Mouse (Mus musculus) adrenal gland, postnatal 0 days (tissue): Measurements from ENCODE around the gene Wrap73. TPM values are rescaled to one million over a fixed set of nuclear protein-coding genes. Genes with fewer than 3 reads are reported as not detected.

Source experiments
- polyA plus RNA-seq: library from polyadenylated mRNA; unstranded; fragments of >200 nt; fragmentation: Nextera tagmentation; extraction: Ambion mirVana; gene quantifications from 2 replicates; pipeline ENCODE4 v1.2.1, GENCODE M21; 2015

Gene Wrap73
- polyA plus RNA-seq = 23.4 and 27.0 TPM in 2 replicates

DNA sequence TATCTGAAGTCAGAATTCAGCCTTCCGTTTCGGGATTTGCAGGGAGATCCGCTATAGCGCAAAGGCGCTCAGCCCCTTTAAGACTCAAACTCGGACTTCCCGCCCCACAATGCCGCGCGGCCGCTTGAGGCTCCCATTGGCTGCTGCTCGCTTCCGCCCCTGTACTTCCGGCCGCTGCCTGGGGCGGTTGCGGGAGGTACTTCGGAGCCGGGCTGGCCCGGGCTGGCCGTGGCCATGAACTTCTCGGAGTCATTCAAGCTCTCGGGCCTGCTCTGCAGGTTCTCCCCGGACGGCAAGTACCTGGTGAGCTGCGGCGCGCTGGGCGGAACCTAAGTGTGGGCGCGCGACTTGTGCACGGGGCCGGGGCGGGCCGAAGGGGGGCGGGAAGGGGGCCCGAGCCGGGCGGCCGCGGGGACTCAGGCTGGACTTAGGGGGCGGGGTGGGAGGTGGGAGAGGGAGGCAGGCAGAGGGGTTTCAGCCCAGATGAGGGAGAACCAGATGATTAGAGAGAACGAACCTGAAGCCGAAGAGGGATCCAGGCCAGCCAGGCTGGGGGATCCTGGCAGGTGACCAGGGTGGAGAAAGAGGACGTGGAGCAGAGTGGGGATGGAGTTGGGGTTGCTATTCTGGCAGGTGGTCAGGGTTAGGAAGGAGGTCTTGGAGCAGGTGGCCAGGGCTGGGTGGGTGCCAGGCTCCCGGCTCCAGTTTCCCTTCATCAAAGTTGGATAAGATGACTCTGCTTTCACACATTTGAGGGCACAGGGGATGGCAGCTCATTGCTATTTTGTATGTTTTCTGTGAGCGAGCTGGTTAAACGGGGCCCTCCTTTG is at the start of gene Wrap73:
Wrap73 (plus strand) TSS at position 162 of the 830 bp plus-strand sequence.

DNA sequence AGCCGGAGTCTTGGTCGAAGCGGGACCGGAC is 2.2 kb upstream of the Wrap73 start, which contains the start of gene Trp73:
Trp73 (minus strand) TSS at position 27 of the 31 bp plus-strand sequence.

DNA sequence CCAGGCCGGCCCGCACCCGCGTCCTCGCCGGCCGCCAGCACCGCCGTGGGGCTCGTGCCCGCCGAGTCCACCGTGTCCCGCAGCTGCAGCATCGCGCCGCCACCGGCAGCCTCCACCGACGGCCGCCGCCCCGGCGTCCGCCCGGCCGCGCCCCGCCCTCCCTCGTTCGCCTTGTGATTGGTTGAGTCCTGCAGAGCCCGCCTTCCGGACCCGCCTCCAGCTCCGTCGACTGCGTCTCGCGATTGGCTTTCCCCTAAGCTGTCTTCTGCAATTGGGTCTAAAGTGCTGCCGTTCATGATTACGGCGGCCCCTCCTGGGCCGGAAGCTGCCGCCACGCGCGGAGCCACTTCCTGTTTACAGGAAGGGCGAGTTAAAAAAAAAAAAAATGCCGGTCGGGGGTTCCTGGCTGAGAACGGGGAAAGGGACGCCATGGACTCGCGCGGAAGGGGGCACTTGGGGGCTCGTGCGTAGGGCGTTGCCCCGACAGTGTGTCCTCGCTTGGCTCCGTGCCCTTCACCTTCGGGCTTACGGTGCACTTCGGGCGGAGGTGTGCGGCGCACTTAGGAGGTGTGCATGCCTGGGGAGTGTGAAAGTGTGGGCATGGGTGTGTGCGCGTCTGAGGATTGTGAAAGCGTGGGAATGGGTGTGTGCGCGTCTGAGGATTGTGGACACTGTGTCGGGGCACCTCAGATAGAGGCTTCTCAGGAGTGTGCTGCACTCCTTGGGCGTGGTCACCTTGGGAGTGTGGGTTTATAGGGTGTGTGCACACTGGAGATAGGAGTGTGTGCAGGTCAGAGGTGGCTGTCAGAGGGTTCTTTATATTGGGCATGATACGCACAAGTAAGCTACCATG is 18.6 kb downstream of the Wrap73 start, which contains the start of gene Tprgl:
Tprgl (minus strand) TSS at position 129 of the 853 bp plus-strand sequence.

DNA sequence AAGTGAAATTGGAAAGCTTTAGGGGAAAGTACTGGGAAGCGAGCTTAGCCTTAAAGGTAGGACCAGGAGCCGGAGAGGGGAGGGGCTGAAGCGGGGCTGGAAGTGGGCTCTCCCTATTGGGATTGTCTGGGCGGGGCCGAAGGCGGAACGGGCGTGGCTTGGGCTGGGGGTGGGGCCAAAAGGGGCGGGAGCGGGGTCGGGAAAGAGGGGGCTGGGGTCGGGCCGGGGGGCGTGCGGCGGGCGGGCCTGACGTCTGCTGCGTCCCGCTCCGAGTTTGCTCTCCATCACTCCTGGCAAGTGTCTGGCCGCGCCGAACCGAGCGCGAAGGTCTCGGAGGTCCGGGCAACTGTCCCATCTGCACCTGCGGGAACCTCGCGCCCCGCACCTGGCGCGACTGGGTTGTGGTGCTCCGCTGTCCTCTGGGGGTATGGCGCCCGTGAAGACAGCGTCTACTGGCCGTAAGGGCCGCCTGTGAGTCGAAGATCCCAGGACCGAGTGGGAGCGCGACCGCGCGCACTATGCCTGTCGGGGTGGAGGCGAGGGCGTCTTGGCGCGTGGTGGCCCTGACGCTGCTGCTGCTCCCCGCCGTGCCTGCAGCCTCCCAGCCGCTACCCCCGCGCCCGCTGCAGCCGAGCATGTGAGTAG is 28.5 kb downstream of the Wrap73 start, which contains the start of gene Megf6:
Megf6 (plus strand) TSS at position 225 of the 645 bp plus-strand sequence.

Other genes with a start within 250 kb of the Wrap73 start
- 69.6 and 79.5 TPM in 2 replicates for gene A430005L14Rik, start 185.1 kb upstream of the Wrap73 start, polyA plus RNA-seq
- 6.0 and 8.3 TPM in 2 replicates for gene Dffb, start 167.2 kb upstream of the Wrap73 start, polyA plus RNA-seq
- gene Cep104, start 167.2 kb upstream of the Wrap73 start, polyA plus RNA-seq = 7.2 and 8.1 TPM in 2 replicates
- 18.3 and 21.8 TPM in 2 replicates for gene Lrrc47, start 130.6 kb upstream of the Wrap73 start, polyA plus RNA-seq
- 132 and 166 TPM in 2 replicates for gene Smim1, start 116.1 kb upstream of the Wrap73 start, polyA plus RNA-seq
- gene Ccdc27, start 99.7 kb upstream of the Wrap73 start, polyA plus RNA-seq = 0.08 TPM in 1 of 2 replicates, not detected in the other
- 0.12 TPM in 1 of 2 replicates, not detected in the other for gene Trp73, start 2.2 kb upstream of the Wrap73 start, polyA plus RNA-seq
- 270 and 271 TPM in 2 replicates for gene Tprgl, start 18.3 kb downstream of the Wrap73 start, polyA plus RNA-seq
- 10.6 and 19.4 TPM in 2 replicates for gene Megf6, start 28.4 kb downstream of the Wrap73 start, polyA plus RNA-seq
- 1.0 and 1.9 TPM in 2 replicates for gene Arhgef16, start 159.3 kb downstream of the Wrap73 start, polyA plus RNA-seq
- not detected in 2 replicates for gene B230104I21Rik, start 193.8 kb downstream of the Wrap73 start, polyA plus RNA-seq